Mouse (Mus musculus) midbrain, embryonic 15.5 days (tissue): ENCODE data around the gene Dnal4. TPM values are rescaled to one million over a fixed set of nuclear protein-coding genes. Genes with fewer than 3 reads are reported as not detected.
A peak's percentile ranks its signal among the peaks of the same experiment; 100 is the strongest.

Experiments
- ATAC-seq: fragments of 200-750 bp; cut with Nextera tagmentation; replicated peaks from 2 replicates; pipeline ENCODE4 v1.8.0; 2017; ENCODE audit warnings: moderate TSS enrichment
- H3K27ac ChIP-seq: fragments of 300-500 bp; sonication (generic); 2 replicates; pipeline ENCODE4 v1.5.1; 2015; ENCODE audit warnings: mild to moderate bottlenecking, inconsistent platforms
- H3K27me3 ChIP-seq: fragments of 300-500 bp; sonication (generic); replicated peaks from 2 replicates; pipeline ENCODE4 v1.6.1; 2015; ENCODE audit warnings: inconsistent platforms
- H3K36me3 ChIP-seq: fragments of 300-500 bp; sonication (generic); replicated peaks from 2 replicates; pipeline ENCODE4 v1.6.1; 2015; ENCODE audit warnings: inconsistent platforms
- H3K4me1 ChIP-seq: fragments of 300-500 bp; sonication (generic); 2 replicates; pipeline ENCODE4 v1.6.1; 2015; ENCODE audit warnings: inconsistent platforms
- H3K4me2 ChIP-seq: fragments of 300-500 bp; sonication (generic); 2 replicates; pipeline ENCODE4 v1.6.1; 2015; ENCODE audit warnings: inconsistent platforms, mild to moderate bottlenecking, moderate library complexity
- H3K4me3 ChIP-seq: fragments of 300-500 bp; sonication (generic); 2 replicates; pipeline ENCODE4 v1.5.1; 2015; ENCODE audit warnings: mild to moderate bottlenecking, inconsistent platforms
- H3K9ac ChIP-seq: fragments of 300-500 bp; sonication (generic); 2 replicates; pipeline ENCODE4 v1.6.1; 2015; ENCODE audit warnings: mild to moderate bottlenecking, inconsistent platforms
- H3K9me3 ChIP-seq: fragments of 300-500 bp; sonication (generic); 2 replicates; pipeline ENCODE4 v1.6.1; 2016; ENCODE audit warnings: inconsistent platforms
- WGBS: fragments of 180-500 bp; shearing (Covaris S2); methylation state at CpG from one replicate; pipeline ENCODE4 v1.1.7; 2015; ENCODE audit warnings: mixed read lengths; 5-methylcytosine and 5-hydroxymethylcytosine counted together
- polyA plus RNA-seq: library from polyadenylated mRNA; unstranded; fragments of >200 nt; fragmentation: Nextera tagmentation; extraction: Ambion mirVana; gene quantifications from 2 replicates; pipeline ENCODE4 v1.2.1, GENCODE M21; 2015

The Dnal4 gene
- polyA plus RNA-seq, 1 experiment from 2014 or later, result 80.6 TPM

GRCm38 (mm10) chr15:79741173-79741858 is 36.3 kb downstream of the Dnal4 start:
- Histone ChIP-seq H3K27ac (peak overlapping the region; percentile 74), H3K9ac (peak overlapping the region; percentile 96), H3K4me2 (peak overlapping the region; percentile 78), H3K4me1 (peaks cover 32% of the 10 kb centered on the region), H3K9me3 (no peaks in the 10 kb centered on the region), H3K36me3 (peaks cover 21% of the 10 kb centered on the region; the same call in 1 of the 2 replicates), H3K4me3 (peak overlapping the region; percentile 97), H3K27me3 (no peaks in the 10 kb centered on the region)
- WGBS, result 26% methylated on average over 14 of the region's 14 CpGs
- ATAC-seq, result no peak

DNA sequence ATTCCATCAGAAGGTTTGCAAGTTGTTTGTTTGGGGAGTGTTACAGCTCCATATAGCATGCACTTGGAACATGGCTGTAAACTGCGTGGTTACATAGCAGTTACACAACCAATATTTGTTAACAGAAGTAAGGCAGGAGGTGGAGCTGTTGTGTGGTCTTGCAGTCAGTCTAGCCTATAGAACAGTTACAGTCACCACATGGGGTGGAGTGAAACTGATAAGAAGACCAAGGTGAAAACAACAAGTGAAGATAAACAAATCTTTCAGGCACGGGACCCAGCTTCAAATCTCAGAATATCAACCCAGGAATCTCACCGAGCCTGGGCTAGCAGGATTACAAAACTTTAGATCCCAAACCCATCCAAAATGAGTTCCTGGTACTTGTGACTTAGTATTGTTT is 36.9 kb downstream of the Dnal4 start:
- no peak for ATAC-seq
- Histone ChIP-seq H3K27me3 (no peaks in the 10 kb centered on the region), H3K9ac (peak overlapping the region; percentile 96; the same call in 1 of the 2 replicates), H3K4me3 (peak overlapping the region; percentile 97), H3K27ac (no peak overlapping the region), H3K36me3 (peaks cover 24% of the 10 kb centered on the region; the same call in 1 of the 2 replicates), H3K9me3 (no peaks in the 10 kb centered on the region), H3K4me1 (peaks cover 32% of the 10 kb centered on the region), H3K4me2 (peak overlapping the region; percentile 78)
- 80% methylated on average over 3 of the region's 3 CpGs for WGBS

DNA sequence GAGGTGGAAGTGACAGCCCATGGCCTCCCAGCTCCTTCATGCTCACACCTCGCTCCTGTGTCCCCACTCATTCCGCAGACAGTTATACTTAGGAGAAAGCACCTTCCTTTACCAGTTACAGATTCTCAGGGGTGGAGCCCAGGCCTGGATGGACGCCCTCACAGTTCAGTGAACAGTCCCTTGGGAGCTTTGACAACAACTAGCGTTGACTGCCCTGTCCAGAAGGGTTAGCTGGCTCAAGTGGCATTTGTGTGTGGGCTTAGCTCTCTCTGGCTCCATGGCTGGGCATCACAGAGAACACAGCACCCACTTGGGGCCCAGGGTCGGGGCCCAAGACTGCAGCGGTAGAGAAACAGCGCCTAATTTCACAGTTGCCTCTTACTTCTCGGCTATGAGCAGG is 43.3 kb downstream of the Dnal4 start:
- Histone ChIP-seq H3K4me2 (no peak overlapping the region), H3K4me1 (peaks cover 7% of the 10 kb centered on the region; the same call in 1 of the 2 replicates), H3K27ac (no peak overlapping the region), H3K4me3 (no peak overlapping the region), H3K9ac (no peak overlapping the region), H3K27me3 (no peaks in the 10 kb centered on the region), H3K9me3 (no peaks in the 10 kb centered on the region), H3K36me3 (peaks cover 48% of the 10 kb centered on the region; the same call in 1 of the 2 replicates)
- no peak for ATAC-seq
- 84% methylated on average over 8 of the region's 8 CpGs for WGBS

DNA sequence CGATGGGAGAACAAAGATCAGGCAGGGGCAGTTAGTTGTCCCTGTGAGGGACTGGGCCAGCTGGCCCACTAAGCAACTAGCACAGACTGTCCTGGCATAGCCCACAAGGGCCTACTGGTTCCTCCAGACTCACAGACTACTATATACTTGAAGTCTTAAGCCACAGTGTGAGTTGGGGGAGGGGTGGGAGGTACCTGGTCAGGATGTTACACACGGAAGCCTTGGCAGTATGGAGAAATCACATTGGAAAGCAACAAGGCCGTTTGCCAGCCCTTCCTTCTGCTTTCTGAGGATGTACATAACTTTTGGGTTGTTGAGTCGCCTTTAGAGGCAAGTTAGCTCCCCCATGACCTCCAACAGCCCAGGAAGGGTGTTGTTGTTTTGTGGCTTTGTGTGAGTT is 44.0 kb downstream of the Dnal4 start:
- Histone ChIP-seq H3K9me3 (no peaks in the 10 kb centered on the region), H3K27me3 (no peaks in the 10 kb centered on the region), H3K27ac (no peak overlapping the region), H3K4me2 (no peak overlapping the region), H3K4me1 (peaks cover 5% of the 10 kb centered on the region; the same call in 1 of the 2 replicates), H3K36me3 (peaks cover 47% of the 10 kb centered on the region; the same call in 1 of the 2 replicates), H3K4me3 (no peak overlapping the region), H3K9ac (no peak overlapping the region)
- 75% methylated on average over 4 of the region's 4 CpGs for whole genome bisulfite sequencing
- no peak for ATAC-seq

DNA sequence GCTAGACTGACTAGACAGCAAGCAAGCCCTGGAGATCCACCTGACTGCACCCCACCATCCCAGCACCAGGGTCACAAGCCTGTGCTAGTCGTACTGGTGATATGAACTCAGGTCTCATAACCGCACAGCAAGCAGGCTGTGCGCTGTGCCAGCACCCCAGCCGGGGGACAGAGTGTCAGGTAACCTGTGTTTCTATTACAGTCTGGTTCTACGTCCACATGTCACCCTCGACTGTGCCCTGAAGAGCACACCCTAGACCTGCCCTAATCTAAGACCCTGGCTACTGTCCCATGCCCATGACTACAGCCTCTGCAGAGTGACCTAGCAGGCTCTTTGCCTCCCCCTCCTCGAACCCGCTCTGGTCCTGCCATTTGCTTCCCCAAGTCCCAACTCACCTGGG is 44.5 kb downstream of the Dnal4 start:
- no peaks in the 10 kb centered on the region for H3K27me3 ChIP-seq
- no peak overlapping the region for H3K27ac ChIP-seq
- H3K4me1 ChIP-seq, result peaks cover under 1% of the 10 kb centered on the region; the same call in 1 of the 2 replicates
- ATAC-seq, result no peak
- 95% methylated on average over 8 of the region's 8 CpGs for WGBS
- no peak overlapping the region for H3K4me2 ChIP-seq
- peaks cover 43% of the 10 kb centered on the region; the same call in 1 of the 2 replicates for H3K36me3 ChIP-seq
- no peak overlapping the region for H3K9ac ChIP-seq
- H3K4me3 ChIP-seq, result no peak overlapping the region
- no peaks in the 10 kb centered on the region for H3K9me3 ChIP-seq

DNA sequence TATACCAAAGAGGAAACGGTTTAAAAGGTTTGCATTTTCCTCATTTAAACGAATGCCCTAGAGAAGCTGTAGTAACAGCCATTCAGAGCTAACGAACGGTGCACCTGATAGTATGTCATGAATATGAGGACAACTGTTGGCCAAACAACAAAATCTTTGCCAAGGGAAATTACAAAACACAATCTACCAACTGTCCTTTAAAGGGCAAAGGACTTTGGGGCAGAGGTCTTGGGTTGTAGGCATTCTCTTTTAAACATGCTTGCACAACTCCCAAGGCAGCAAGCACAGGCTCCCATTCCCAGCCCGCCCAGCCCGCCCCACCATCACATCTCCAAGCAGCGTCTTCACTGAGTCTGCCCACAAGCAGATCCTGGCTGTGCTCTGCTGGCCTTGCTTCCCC is 46.1 kb downstream of the Dnal4 start:
- no peaks in the 10 kb centered on the region for H3K4me1 ChIP-seq
- no peaks in the 10 kb centered on the region for H3K27me3 ChIP-seq
- no peak overlapping the region for H3K9ac ChIP-seq
- 85% methylated on average over 7 of the region's 7 CpGs for WGBS
- H3K4me3 ChIP-seq, result no peak overlapping the region
- no peak for ATAC-seq
- H3K4me2 ChIP-seq, result no peak overlapping the region
- no peak overlapping the region for H3K27ac ChIP-seq
- peaks cover 38% of the 10 kb centered on the region; the same call in 1 of the 2 replicates for H3K36me3 ChIP-seq
- H3K9me3 ChIP-seq, result no peaks in the 10 kb centered on the region

- Histone ChIP-seq H3K4me2 (no peak overlapping the region), H3K27me3 (no peaks in the 10 kb centered on the region), H3K9ac (no peak overlapping the region), H3K9me3 (no peaks in the 10 kb centered on the region), H3K27ac (no peak overlapping the region), H3K36me3 (peaks cover 31% of the 10 kb centered on the region), H3K4me1 (no peaks in the 10 kb centered on the region), H3K4me3 (no peak overlapping the region)
- 89% methylated on average over 10 of the region's 10 CpGs for WGBS
- ATAC-seq, result no peak
These were observed 48.8 kb downstream of the Dnal4 start for GRCm38 (mm10) chr15:79728731-79729388.

GRCm38 (mm10) chr15:79728311-79728710 is 49.3 kb downstream of the Dnal4 start:
- peaks cover 25% of the 10 kb centered on the region for H3K36me3 ChIP-seq
- H3K4me3 ChIP-seq, result no peak overlapping the region
- no peak overlapping the region for H3K4me2 ChIP-seq
- H3K9ac ChIP-seq, result no peak overlapping the region
- WGBS, result 48% methylated on average over 5 of the region's 5 CpGs
- H3K27me3 ChIP-seq, result no peaks in the 10 kb centered on the region
- no peak for ATAC-seq
- no peak overlapping the region for H3K27ac ChIP-seq
- no peaks in the 10 kb centered on the region for H3K4me1 ChIP-seq
- H3K9me3 ChIP-seq, result no peaks in the 10 kb centered on the region

DNA sequence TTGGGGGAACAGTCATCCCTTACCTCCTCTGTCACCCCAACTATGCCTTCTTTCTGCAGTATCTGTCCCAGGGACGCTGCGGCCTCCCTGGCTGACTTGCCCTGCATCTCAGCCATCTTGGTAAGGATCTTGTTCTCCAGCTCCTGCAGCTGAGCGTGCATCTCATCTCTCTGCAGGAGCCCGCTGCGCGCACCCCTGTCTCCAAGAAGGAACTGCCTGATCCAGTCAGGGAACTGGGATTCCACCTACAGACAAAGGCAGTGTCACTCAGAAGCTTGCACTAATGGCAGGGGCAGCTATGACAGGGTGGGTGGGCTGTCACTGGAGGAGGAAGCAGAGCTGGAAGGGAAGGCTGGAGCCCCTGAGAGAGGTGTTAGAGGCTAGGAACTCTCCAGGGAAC is 49.8 kb downstream of the Dnal4 start:
- H3K27ac ChIP-seq, result 0 out of 2 replicates have a peak overlapping the region, but pooled peaks have one; percentile 5
- H3K4me2 ChIP-seq, result no peak overlapping the region
- WGBS, result 67% methylated on average over 6 of the region's 6 CpGs
- H3K27me3 ChIP-seq, result no peaks in the 10 kb centered on the region
- no peak overlapping the region for H3K9ac ChIP-seq
- no peaks in the 10 kb centered on the region for H3K9me3 ChIP-seq
- no peak for ATAC-seq
- no peak overlapping the region for H3K4me3 ChIP-seq
- H3K36me3 ChIP-seq, result peaks cover 22% of the 10 kb centered on the region
- no peaks in the 10 kb centered on the region for H3K4me1 ChIP-seq

- H3K9me3 ChIP-seq, result no peaks in the 10 kb centered on the region
- no peak overlapping the region for H3K27ac ChIP-seq
- no peak overlapping the region for H3K9ac ChIP-seq
- ATAC-seq, result no peak
- 93% methylated on average over 11 of the region's 11 CpGs for WGBS
- H3K36me3 ChIP-seq, result peaks cover 22% of the 10 kb centered on the region
- no peak overlapping the region for H3K4me3 ChIP-seq
- H3K27me3 ChIP-seq, result no peaks in the 10 kb centered on the region
- no peaks in the 10 kb centered on the region for H3K4me1 ChIP-seq
- H3K4me2 ChIP-seq, result no peak overlapping the region
These were observed 52.4 kb downstream of the Dnal4 start for GRCm38 (mm10) chr15:79725190-79725789.

GRCm38 (mm10) chr15:79723439-79723838 is 54.2 kb downstream of the Dnal4 start:
- no peaks in the 10 kb centered on the region for H3K4me1 ChIP-seq
- 0 out of 2 replicates have a peak, but pooled peaks have one; percentile 17 for ATAC-seq
- no peak overlapping the region for H3K27ac ChIP-seq
- H3K4me2 ChIP-seq, result no peak overlapping the region
- no peak overlapping the region for H3K4me3 ChIP-seq
- H3K36me3 ChIP-seq, result peaks cover 30% of the 10 kb centered on the region
- 30% methylated on average over 1 of the region's 1 CpGs for WGBS
- no peaks in the 10 kb centered on the region for H3K9me3 ChIP-seq
- no peaks in the 10 kb centered on the region for H3K27me3 ChIP-seq
- no peak overlapping the region for H3K9ac ChIP-seq

GRCm38 (mm10) chr15:79720796-79721195 is 56.9 kb downstream of the Dnal4 start:
- peaks cover 36% of the 10 kb centered on the region for H3K36me3 ChIP-seq
- no peak overlapping the region for H3K9ac ChIP-seq
- no peaks in the 10 kb centered on the region for H3K9me3 ChIP-seq
- no peaks in the 10 kb centered on the region for H3K4me1 ChIP-seq
- ATAC-seq, result no peak
- H3K27me3 ChIP-seq, result no peaks in the 10 kb centered on the region
- H3K4me2 ChIP-seq, result no peak overlapping the region
- 90% methylated on average over 4 of the region's 4 CpGs for WGBS
- no peak overlapping the region for H3K27ac ChIP-seq
- no peak overlapping the region for H3K4me3 ChIP-seq
